Mouse (Mus musculus) embryonic facial prominence, embryonic 10.5 days (tissue): ENCODE measurements around the gene Sox12. TPM values are rescaled to one million over a fixed set of nuclear protein-coding genes. Genes with fewer than 3 reads are reported as not detected.

Source experiments
- DNase-seq: peaks from one replicate; pipeline ENCODE4 v3.0.0-alpha.2; 2017; ENCODE audit warnings: low spot score
- H3K27ac ChIP-seq: fragments of 300-500 bp; sonication (generic); replicated peaks from 2 replicates; pipeline ENCODE4 v1.5.1; 2016; ENCODE audit warnings: mild to moderate bottlenecking
- H3K27me3 ChIP-seq: fragments of 300-500 bp; sonication (generic); replicated peaks from 2 replicates; pipeline ENCODE4 v1.6.1; 2016; ENCODE audit warnings: low read depth, mild to moderate bottlenecking; ENCODE audit not compliant: poor library complexity, severe bottlenecking
- H3K36me3 ChIP-seq: fragments of 300-500 bp; sonication (generic); replicated peaks from 2 replicates; pipeline ENCODE4 v1.6.1; 2016; ENCODE audit warnings: mild to moderate bottlenecking, moderate library complexity
- H3K4me1 ChIP-seq: fragments of 300-500 bp; sonication (generic); 2 replicates; pipeline ENCODE4 v1.6.1; 2016
- H3K4me3 ChIP-seq: fragments of 300-500 bp; sonication (generic); 2 replicates; pipeline ENCODE4 v1.5.1; 2016; ENCODE audit warnings: mild to moderate bottlenecking, moderate library complexity
- H3K9me3 ChIP-seq: fragments of 300-500 bp; sonication (generic); 2 replicates; pipeline ENCODE4 v1.6.1; 2016; ENCODE audit warnings: mild to moderate bottlenecking
- WGBS: fragments of 180-500 bp; shearing (Covaris S2); methylation state at CpG from one replicate; pipeline ENCODE4 v1.1.7; 2016; 5-methylcytosine and 5-hydroxymethylcytosine counted together
- polyA plus RNA-seq: library from polyadenylated mRNA; unstranded; fragments of >200 nt; fragmentation: Nextera tagmentation; extraction: Ambion mirVana; gene quantifications from 2 replicates; pipeline ENCODE4 v1.2.1, GENCODE M21; 2016

Gene Sox12
- polyA plus RNA-seq, 1 experiment from 2014 or later, result 11.5 TPM

GRCm38 (mm10) chr2:152415287-152415686 lies 17.4 kb upstream of the Sox12 start, which contains the start of gene 6820408C15Rik:
Gene 6820408C15Rik (plus strand): TSS chr2:152415587.
- no peaks in the 10 kb centered on the region for H3K27me3 ChIP-seq
- 26% methylated on average over 4 of the region's 4 CpGs for WGBS
- H3K9me3 ChIP-seq, result peaks cover 5% of the 10 kb centered on the region; the same call in 1 of the 2 replicates
- H3K36me3 ChIP-seq, result peaks cover 10% of the 10 kb centered on the region; the same call in 1 of the 2 replicates
- peak within 1 kb of the TSS; percentile 70 for H3K4me3 ChIP-seq
- no peak for DNase-seq
- peak within 1 kb of the TSS; percentile 100 for H3K27ac ChIP-seq
- peaks cover 38% of the 10 kb centered on the region for H3K4me1 ChIP-seq

GRCm38 (mm10) chr2:152414591-152415165 lies 16.8 kb upstream of the Sox12 start, which contains the start of gene Zcchc3:
Gene Zcchc3 (minus strand): TSS chr2:152415027.
- under 1% methylated on average over 65 of the region's 65 CpGs for WGBS
- Histone ChIP-seq H3K4me1 (peaks cover 44% of the 10 kb centered on the region), H3K27ac (peak within 1 kb of the TSS; percentile 100), H3K4me3 (peak within 1 kb of the TSS; percentile 70), H3K36me3 (peaks cover 10% of the 10 kb centered on the region; the same call in 1 of the 2 replicates), H3K27me3 (no peaks in the 10 kb centered on the region), H3K9me3 (peaks cover 5% of the 10 kb centered on the region; the same call in 1 of the 2 replicates)
- DNase-seq, result peak; percentile 97

- peaks cover 51% of the 10 kb centered on the region for H3K4me1 ChIP-seq
- WGBS, result under 1% methylated on average over 86 of the region's 86 CpGs
- peak overlapping the region; percentile 100 for H3K27ac ChIP-seq
Observed at GRCm38 (mm10) chr2:152413765-152414584, 16.1 kb upstream of the Sox12 start.

GRCm38 (mm10) chr2:152413158-152413764 lies 15.4 kb upstream of the Sox12 start:
- peaks cover 5% of the 10 kb centered on the region; the same call in 1 of the 2 replicates for H3K9me3 ChIP-seq
- H3K36me3 ChIP-seq, result peaks cover 10% of the 10 kb centered on the region; the same call in 1 of the 2 replicates
- H3K27me3 ChIP-seq, result no peaks in the 10 kb centered on the region
- 1% methylated on average over 21 of the region's 21 CpGs for whole genome bisulfite sequencing
- no peak for DNase-seq
- H3K27ac ChIP-seq, result peak overlapping the region; percentile 100
- H3K4me3 ChIP-seq, result peak overlapping the region; percentile 70
- peaks cover 53% of the 10 kb centered on the region for H3K4me1 ChIP-seq

More at GRCm38 (mm10) chr2:152413765-152414584, 16.1 kb upstream of the Sox12 start:
- DNase-seq, result peak; percentile 62
- Histone ChIP-seq H3K36me3 (peaks cover 10% of the 10 kb centered on the region; the same call in 1 of the 2 replicates), H3K9me3 (peaks cover 5% of the 10 kb centered on the region; the same call in 1 of the 2 replicates), H3K4me3 (peak overlapping the region; percentile 70), H3K27me3 (no peaks in the 10 kb centered on the region)

GRCm38 (mm10) chr2:152412526-152413157 lies 14.8 kb upstream of the Sox12 start:
- Histone ChIP-seq H3K9me3 (peaks cover 5% of the 10 kb centered on the region; the same call in 1 of the 2 replicates), H3K27me3 (no peaks in the 10 kb centered on the region), H3K4me3 (peak overlapping the region; percentile 70), H3K27ac (peak overlapping the region; percentile 100), H3K4me1 (peaks cover 53% of the 10 kb centered on the region), H3K36me3 (peaks cover 10% of the 10 kb centered on the region; the same call in 1 of the 2 replicates)
- peak; percentile 47 for DNase-seq
- 3% methylated on average over 15 of the region's 15 CpGs for WGBS

GRCm38 (mm10) chr2:152411471-152411870 lies 13.6 kb upstream of the Sox12 start:
- Histone ChIP-seq H3K4me1 (peaks cover 60% of the 10 kb centered on the region), H3K9me3 (peaks cover 5% of the 10 kb centered on the region; the same call in 1 of the 2 replicates), H3K27ac (peak overlapping the region; percentile 100), H3K4me3 (peak overlapping the region; percentile 70), H3K27me3 (no peaks in the 10 kb centered on the region), H3K36me3 (peaks cover 10% of the 10 kb centered on the region; the same call in 1 of the 2 replicates)
- peak; percentile 71 for DNase-seq
- under 1% methylated on average over 7 of the region's 7 CpGs for WGBS

GRCm38 (mm10) chr2:152410971-152411371 lies 13.1 kb upstream of the Sox12 start:
- Histone ChIP-seq H3K27ac (peak overlapping the region; percentile 100), H3K36me3 (peaks cover 6% of the 10 kb centered on the region; the same call in 1 of the 2 replicates), H3K4me1 (peaks cover 65% of the 10 kb centered on the region), H3K9me3 (peaks cover under 1% of the 10 kb centered on the region; the same call in 1 of the 2 replicates), H3K4me3 (peak overlapping the region; percentile 70), H3K27me3 (no peaks in the 10 kb centered on the region)
- peak; percentile 98 for DNase-seq
- under 1% methylated on average over 15 of the region's 15 CpGs for WGBS

GRCm38 (mm10) chr2:152409781-152410180 lies 11.9 kb upstream of the Sox12 start:
- WGBS, result 78% methylated on average over 6 of the region's 6 CpGs
- Histone ChIP-seq H3K4me1 (peaks cover 65% of the 10 kb centered on the region), H3K9me3 (no peaks in the 10 kb centered on the region), H3K36me3 (peaks cover 5% of the 10 kb centered on the region; the same call in 1 of the 2 replicates), H3K4me3 (peak overlapping the region; percentile 70; the same call in 1 of the 2 replicates), H3K27me3 (no peaks in the 10 kb centered on the region), H3K27ac (peak overlapping the region; percentile 100)
- no peak for DNase-seq

GRCm38 (mm10) chr2:152406126-152406525 lies 8.3 kb upstream of the Sox12 start:
- Histone ChIP-seq H3K36me3 (no peaks in the 10 kb centered on the region), H3K27ac (peak overlapping the region; percentile 80), H3K4me3 (peak overlapping the region; percentile 53), H3K9me3 (no peaks in the 10 kb centered on the region), H3K27me3 (no peaks in the 10 kb centered on the region), H3K4me1 (peaks cover 45% of the 10 kb centered on the region)
- WGBS, result under 1% methylated on average over 19 of the region's 19 CpGs
- peak; percentile 98 for DNase-seq

GRCm38 (mm10) chr2:152399122-152399542 lies 1.3 kb upstream of the Sox12 start:
- Histone ChIP-seq H3K9me3 (no peaks in the 10 kb centered on the region), H3K4me1 (peaks cover 46% of the 10 kb centered on the region), H3K27ac (peak overlapping the region; percentile 99), H3K4me3 (peak overlapping the region; percentile 94), H3K27me3 (no peaks in the 10 kb centered on the region), H3K36me3 (peaks cover 14% of the 10 kb centered on the region)
- under 1% methylated on average over 13 of the region's 13 CpGs for WGBS
- DNase-seq, result no peak

GRCm38 (mm10) chr2:152398691-152399090 lies 828 bp upstream of the Sox12 start:
- peaks cover 18% of the 10 kb centered on the region for H3K36me3 ChIP-seq
- H3K27me3 ChIP-seq, result no peaks in the 10 kb centered on the region
- under 1% methylated on average over 38 of the region's 38 CpGs for WGBS
- peak; percentile 97 for DNase-seq
- peaks cover 50% of the 10 kb centered on the region for H3K4me1 ChIP-seq
- peak overlapping the region; percentile 94 for H3K4me3 ChIP-seq
- H3K27ac ChIP-seq, result peak overlapping the region; percentile 99
- H3K9me3 ChIP-seq, result no peaks in the 10 kb centered on the region
